Mouse (Mus musculus): Measurements from ENCODE around the gene Cap1. TPM values are rescaled to one million over a fixed set of nuclear protein-coding genes. Genes with fewer than 3 reads are reported as not detected.

Cap1 gene
- polyA plus RNA-seq, 1 experiment, result 89.7 TPM

DNA sequence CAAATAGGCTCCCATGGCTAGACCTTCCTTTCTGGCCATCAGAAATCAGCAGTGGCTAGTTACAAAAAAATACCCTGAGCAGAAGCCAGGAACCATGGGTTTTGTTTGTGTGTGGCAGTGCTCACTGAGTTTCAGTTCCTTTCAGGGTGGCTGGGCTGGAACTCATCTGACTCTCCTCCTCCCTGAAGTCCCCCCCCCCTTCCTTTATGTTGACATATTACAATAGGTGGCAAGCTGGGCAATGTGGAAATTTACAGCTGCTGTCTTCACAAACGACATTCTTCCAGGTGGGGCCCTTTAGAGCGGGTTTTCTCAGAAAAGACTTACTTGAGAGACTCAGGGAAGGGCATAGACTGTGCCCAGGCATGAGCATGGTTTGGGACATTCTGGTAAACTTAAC lies 32.2 kb downstream of the Cap1 start:
- no peak for DNase-seq
- Histone ChIP-seq H3K27ac (ENCODE audit: insufficient read depth, low read length) (no peak overlapping the region), H3K27me3 (ENCODE audit: control insufficient read depth, insufficient read depth, low read length) (no peaks in the 10 kb centered on the region), H3K4me3 (replicated peaks; ENCODE audit: insufficient read depth, low read depth, low read length) (no peak overlapping the region), H3K4me1 (ENCODE audit: control insufficient read depth, insufficient read depth, low read length) (no peaks in the 10 kb centered on the region)
- WGBS, result 38% methylated on average over 2 of the region's 2 CpGs
- TF ChIP-seq CTCF (IDR thresholded peaks at IDR 0.05; ENCODE audit: borderline replicate concordance, insufficient read depth, low read depth, low read length), result no peak
- TF ChIP-seq POLR2A (IDR thresholded peaks at IDR 0.05; ENCODE audit: borderline replicate concordance, insufficient read depth, low read length), result no peak

DNA sequence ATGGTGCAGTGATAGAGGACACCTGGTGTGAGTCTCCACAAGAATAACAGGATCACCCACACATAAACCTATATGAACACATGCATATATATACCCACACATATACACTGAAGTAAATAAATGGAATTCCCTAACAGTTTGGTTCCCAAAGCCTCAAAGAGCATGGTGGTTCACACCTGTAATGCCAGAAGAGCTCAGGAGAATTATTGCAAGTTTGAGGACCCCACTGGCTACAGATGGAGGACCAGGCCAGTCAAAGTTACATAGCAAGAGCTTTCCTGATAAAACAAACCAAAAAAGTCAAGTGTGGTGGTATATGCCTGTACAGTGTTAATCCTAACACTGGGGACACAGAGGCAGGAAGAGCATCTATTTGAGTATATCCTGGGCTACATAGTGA lies 34.3 kb downstream of the Cap1 start:
- no peak overlapping the region for H3K27ac ChIP-seq (ENCODE audit: insufficient read depth, low read length)
- H3K27me3 ChIP-seq (ENCODE audit: control insufficient read depth, insufficient read depth, low read length), result no peaks in the 10 kb centered on the region
- no peaks in the 10 kb centered on the region for H3K4me1 ChIP-seq (ENCODE audit: control insufficient read depth, insufficient read depth, low read length)
- H3K4me3 ChIP-seq (replicated peaks; ENCODE audit: insufficient read depth, low read depth, low read length), result no peak overlapping the region
- no peak for TF ChIP-seq CTCF (IDR thresholded peaks at IDR 0.05; ENCODE audit: borderline replicate concordance, insufficient read depth, low read depth, low read length)
- no peak for DNase-seq

DNA sequence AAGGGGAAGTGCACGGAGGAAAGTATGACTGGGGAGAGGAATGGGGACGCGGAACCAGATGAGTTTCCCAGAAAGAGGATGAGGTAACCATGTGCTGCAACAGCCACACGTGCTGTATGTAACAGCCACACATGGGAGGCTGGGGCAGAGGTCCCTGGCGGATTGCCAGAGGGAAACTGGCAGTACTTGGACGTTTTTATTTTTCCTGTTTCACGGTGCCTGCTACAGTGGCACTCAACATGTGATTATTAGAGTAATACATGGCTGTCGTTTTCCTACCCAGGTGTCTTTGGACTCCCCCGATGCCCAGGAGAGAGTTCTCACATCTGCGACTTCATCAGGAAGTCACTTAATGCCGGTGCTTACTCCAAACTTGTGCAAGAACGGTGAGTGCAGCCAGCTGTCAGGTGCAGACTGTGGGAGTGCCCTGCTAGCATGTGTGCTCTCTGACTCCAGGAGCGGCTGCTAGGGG lies 37.7 kb downstream of the Cap1 start:
- Histone ChIP-seq H3K4me1 (ENCODE audit: control insufficient read depth, insufficient read depth, low read length) (no peaks in the 10 kb centered on the region), H3K27ac (ENCODE audit: insufficient read depth, low read length) (no peak overlapping the region), H3K27me3 (ENCODE audit: control insufficient read depth, insufficient read depth, low read length) (no peaks in the 10 kb centered on the region), H3K4me3 (replicated peaks; ENCODE audit: insufficient read depth, low read depth, low read length) (no peak overlapping the region)
- no peak for TF ChIP-seq CTCF (IDR thresholded peaks at IDR 0.05; ENCODE audit: borderline replicate concordance, insufficient read depth, low read depth, low read length)
- TF ChIP-seq POLR2A (IDR thresholded peaks at IDR 0.05; ENCODE audit: borderline replicate concordance, insufficient read depth, low read length), result no peak
- WGBS, result 48% methylated on average over 13 of the region's 13 CpGs
- DNase-seq, result no peak

DNA sequence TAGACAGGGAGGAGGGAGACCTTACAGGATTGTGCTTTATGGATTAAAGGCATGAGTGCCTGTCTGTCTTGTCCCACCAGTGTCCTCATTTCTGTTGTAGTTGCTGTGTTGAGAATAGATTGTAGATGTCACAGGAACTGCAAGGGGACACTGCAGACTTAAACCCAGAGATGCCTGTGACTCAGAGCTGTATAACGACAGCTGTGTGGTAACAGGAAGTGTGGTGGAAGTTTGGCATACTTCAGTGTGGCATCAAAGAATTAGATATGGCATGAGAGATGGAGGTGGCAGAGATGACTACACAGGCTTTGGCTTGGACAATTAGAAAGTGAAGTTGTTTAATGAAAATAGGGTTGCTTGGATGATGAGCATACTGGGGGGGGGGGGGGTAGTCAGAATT lies 47.4 kb downstream of the Cap1 start:
- Histone ChIP-seq H3K27ac (ENCODE audit: insufficient read depth, low read length) (no peak overlapping the region), H3K4me1 (ENCODE audit: control insufficient read depth, insufficient read depth, low read length) (peaks cover 3% of the 10 kb centered on the region; the same call in 1 of the 2 replicates), H3K27me3 (ENCODE audit: control insufficient read depth, insufficient read depth, low read length) (no peaks in the 10 kb centered on the region), H3K4me3 (replicated peaks; ENCODE audit: insufficient read depth, low read depth, low read length) (no peak overlapping the region)
- TF ChIP-seq POLR2A (IDR thresholded peaks at IDR 0.05; ENCODE audit: borderline replicate concordance, insufficient read depth, low read length) (no peak), CTCF (IDR thresholded peaks at IDR 0.05; ENCODE audit: borderline replicate concordance, insufficient read depth, low read depth, low read length) (no peak)
- no peak for DNase-seq
- 44% methylated on average over 1 of the region's 1 CpGs for WGBS

DNA sequence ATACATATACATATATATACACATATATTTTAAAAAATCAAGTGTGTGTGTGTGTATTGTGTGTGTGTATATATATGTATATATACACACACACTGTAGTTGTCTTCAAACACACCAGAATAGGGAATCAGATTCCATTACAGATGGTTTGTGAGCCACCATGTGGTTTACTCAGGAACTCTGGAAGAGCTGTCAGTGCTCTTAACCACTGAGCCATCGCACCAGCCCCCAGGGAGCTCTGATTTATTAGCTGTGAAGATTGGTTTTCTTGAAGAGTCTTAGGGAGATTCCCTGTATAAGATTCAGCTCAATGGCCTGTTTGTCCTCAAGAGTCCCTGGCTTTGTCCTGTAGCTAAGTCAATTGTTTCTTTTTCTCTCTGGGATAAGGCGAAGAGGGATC lies 47.9 kb downstream of the Cap1 start:
- DNase-seq, result no peak
- TF ChIP-seq POLR2A (IDR thresholded peaks at IDR 0.05; ENCODE audit: borderline replicate concordance, insufficient read depth, low read length) (no peak), CTCF (IDR thresholded peaks at IDR 0.05; ENCODE audit: borderline replicate concordance, insufficient read depth, low read depth, low read length) (no peak)
- Histone ChIP-seq H3K27ac (ENCODE audit: insufficient read depth, low read length) (no peak overlapping the region), H3K27me3 (ENCODE audit: control insufficient read depth, insufficient read depth, low read length) (no peaks in the 10 kb centered on the region), H3K4me3 (replicated peaks; ENCODE audit: insufficient read depth, low read depth, low read length) (no peak overlapping the region), H3K4me1 (ENCODE audit: control insufficient read depth, insufficient read depth, low read length) (peaks cover 3% of the 10 kb centered on the region; the same call in 1 of the 2 replicates)
- 65% methylated on average over 2 of the region's 2 CpGs for WGBS

DNA sequence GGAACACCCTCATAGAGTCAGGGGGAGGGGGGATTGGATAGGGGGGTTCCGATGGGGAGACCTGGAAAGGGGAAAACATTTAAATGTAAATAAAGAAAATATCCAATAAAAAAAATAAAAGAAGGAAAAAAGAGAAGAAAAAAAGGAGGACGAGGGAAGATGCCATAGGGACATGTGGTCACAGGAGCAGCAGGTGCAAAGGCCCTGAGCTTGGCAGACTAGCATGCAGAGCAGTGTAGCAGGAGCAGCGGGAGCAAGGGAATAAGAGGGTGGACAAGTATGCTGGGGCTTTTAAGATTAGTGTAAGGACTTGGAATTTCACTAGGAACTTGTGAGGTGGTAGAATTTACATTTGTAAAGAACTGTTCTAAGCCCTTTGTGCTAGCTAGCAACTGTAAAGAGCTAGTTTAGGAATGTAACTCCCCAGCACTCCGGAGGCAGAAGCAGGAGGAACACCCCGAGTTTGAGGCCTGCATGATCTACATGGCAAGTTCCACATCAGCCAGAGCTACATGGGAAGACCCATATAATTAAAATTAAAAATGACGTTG lies 48.6 kb downstream of the Cap1 start:
- peak overlapping the region; percentile 17 for H3K4me3 ChIP-seq (replicated peaks; ENCODE audit: insufficient read depth, low read depth, low read length)

DNA sequence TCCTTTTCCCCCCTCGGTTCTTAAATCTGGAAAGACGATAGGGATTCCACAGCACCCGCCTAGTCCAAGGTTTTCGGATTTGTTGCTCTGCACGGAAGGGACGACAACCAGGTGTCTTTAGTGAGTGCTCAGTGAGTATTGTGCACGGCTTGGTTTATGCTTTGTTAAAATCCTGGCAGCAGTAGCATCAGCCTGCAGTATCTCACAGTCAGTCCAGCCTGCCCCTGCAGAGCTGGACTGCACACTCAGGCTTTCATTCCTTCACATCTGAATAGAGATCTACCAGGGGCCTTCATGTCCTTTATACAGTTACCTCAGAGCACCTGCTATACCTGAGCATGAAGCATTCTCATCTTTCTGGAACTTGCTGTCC lies 49.5 kb downstream of the Cap1 start:
- H3K4me3 ChIP-seq (replicated peaks; ENCODE audit: insufficient read depth, low read depth, low read length), result peak overlapping the region; percentile 76
- H3K4me1 ChIP-seq (ENCODE audit: control insufficient read depth, insufficient read depth, low read length), result peaks cover 3% of the 10 kb centered on the region; the same call in 1 of the 2 replicates
- TF ChIP-seq POLR2A (IDR thresholded peaks at IDR 0.05; ENCODE audit: borderline replicate concordance, insufficient read depth, low read length), result no peak
- TF ChIP-seq CTCF (IDR thresholded peaks at IDR 0.05; ENCODE audit: borderline replicate concordance, insufficient read depth, low read depth, low read length), result no peak
- no peak for DNase-seq
- WGBS, result 0% methylated on average over 7 of the region's 7 CpGs
- H3K27ac ChIP-seq (ENCODE audit: insufficient read depth, low read length), result peak overlapping the region; percentile 48
- H3K27me3 ChIP-seq (ENCODE audit: control insufficient read depth, insufficient read depth, low read length), result no peaks in the 10 kb centered on the region

More for the DNA sequence above, 48.6 kb downstream of the Cap1 start:
- no peak for DNase-seq
- Histone ChIP-seq H3K27me3 (ENCODE audit: control insufficient read depth, insufficient read depth, low read length) (no peaks in the 10 kb centered on the region), H3K27ac (ENCODE audit: insufficient read depth, low read length) (no peak overlapping the region), H3K4me1 (ENCODE audit: control insufficient read depth, insufficient read depth, low read length) (peaks cover 3% of the 10 kb centered on the region; the same call in 1 of the 2 replicates)
- 61% methylated on average over 6 of the region's 6 CpGs for WGBS
- no peak for TF ChIP-seq CTCF (IDR thresholded peaks at IDR 0.05; ENCODE audit: borderline replicate concordance, insufficient read depth, low read depth, low read length)
- no peak for TF ChIP-seq POLR2A (IDR thresholded peaks at IDR 0.05; ENCODE audit: borderline replicate concordance, insufficient read depth, low read length)

DNA sequence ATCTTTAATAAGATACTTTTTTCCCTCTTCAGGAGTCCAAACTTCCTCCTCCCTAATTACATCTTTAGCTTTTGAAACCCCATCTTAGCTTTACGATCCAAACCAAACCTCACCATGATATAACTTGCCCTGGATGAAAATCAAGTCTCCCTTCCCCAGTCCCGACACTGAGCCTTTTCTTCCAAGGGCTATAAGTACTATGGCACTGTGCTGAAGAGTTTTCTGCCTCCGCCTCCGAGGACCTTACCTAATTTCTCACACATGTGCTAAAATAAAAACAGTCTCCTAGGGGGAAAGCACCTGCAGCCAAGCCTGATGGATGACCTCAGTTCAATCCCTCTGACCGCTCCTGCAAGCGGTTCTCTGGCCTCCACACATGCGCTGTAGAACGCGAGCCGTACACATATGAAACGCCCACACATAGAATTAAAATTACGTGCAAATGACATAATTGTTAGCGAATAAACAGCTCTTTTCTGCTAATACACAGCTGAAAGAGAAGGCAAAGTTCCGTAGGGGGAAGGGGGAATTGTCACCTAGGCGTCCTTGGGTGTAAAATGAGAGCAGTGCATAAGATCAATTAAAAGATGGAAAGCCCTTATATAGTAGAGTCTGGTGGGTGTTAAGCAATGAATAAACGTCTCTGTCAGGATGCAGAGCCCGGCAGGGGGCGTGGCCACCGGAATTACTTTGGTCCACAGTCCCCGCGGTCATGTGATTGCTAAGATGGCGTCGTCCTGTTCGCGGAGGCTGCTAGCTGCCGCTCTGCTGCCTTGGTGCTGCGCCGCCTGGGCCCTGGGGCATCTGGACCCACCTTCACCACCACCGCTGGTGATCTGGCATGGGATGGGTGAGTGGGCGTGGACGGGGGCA lies 50.1 kb downstream of the Cap1 start, which contains the start of gene Ppt1:
Ppt1 (plus strand) TSS at position 713 of the 873 bp plus-strand sequence.
- Histone ChIP-seq H3K27ac (ENCODE audit: insufficient read depth, low read length) (peak within 1 kb of the TSS; percentile 48), H3K27me3 (ENCODE audit: control insufficient read depth, insufficient read depth, low read length) (no peaks in the 10 kb centered on the region), H3K4me1 (ENCODE audit: control insufficient read depth, insufficient read depth, low read length) (peaks cover 3% of the 10 kb centered on the region; the same call in 1 of the 2 replicates), H3K4me3 (replicated peaks; ENCODE audit: insufficient read depth, low read depth, low read length) (peak within 1 kb of the TSS; percentile 76)
- DNase-seq, result peak; percentile 89
- TF ChIP-seq CTCF (IDR thresholded peaks at IDR 0.05; ENCODE audit: borderline replicate concordance, insufficient read depth, low read depth, low read length) (no peak), POLR2A (IDR thresholded peaks at IDR 0.05; ENCODE audit: borderline replicate concordance, insufficient read depth, low read length) (peak; percentile 74)
- WGBS, result under 1% methylated on average over 31 of the region's 31 CpGs
